Mouse (Mus musculus): Measurements from ENCODE around the gene Numbl.

DNA sequence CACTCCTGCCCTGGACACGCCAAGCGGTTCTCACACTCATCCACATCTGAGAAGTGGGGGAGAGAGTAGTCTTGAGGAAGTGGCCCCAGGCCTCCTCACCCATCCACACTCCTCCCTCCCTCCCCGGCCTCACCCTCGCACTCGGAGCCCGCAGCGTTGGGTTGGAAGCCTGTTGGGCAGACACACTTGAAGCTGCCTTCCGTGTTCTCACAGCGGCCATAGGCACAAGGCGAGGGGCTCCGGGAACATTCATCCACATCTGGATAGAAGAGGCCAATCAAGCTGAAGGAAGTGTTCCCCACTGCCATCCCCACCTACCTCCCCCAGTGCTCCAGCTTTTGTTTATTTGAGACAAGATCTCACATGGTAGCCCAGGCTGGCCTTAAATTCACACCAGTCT, 65.9 kb downstream of the Numbl start:
- TF ChIP-seq CTCF (IDR thresholded peaks at IDR 0.05; ENCODE audit: extremely low read depth, insufficient read depth, low read length) (no peak), POLR2A (IDR thresholded peaks at IDR 0.05; ENCODE audit: extremely low read depth, insufficient read depth, low read length) (no peak)
